Mouse (Mus musculus) c-Kit-positive CD71-positive TER-119-negative erythroid progenitor cells, embryonic 14.5 days (primary cell): ENCODE data around the gene Ctsd.
A peak's percentile ranks its signal among the peaks of the same experiment; 100 is the strongest.
"Not testable (repeated sequence)": the region's sequence is repeated elsewhere in the genome, so short reads cannot be mapped to it uniquely, and the experiment has no call there.

Source experiments
- DNase-seq: peaks from one replicate; pipeline ENCODE4 v3.0.0-alpha.2; 2013; ENCODE audit warnings: low read depth

The Ctsd gene

DNA sequence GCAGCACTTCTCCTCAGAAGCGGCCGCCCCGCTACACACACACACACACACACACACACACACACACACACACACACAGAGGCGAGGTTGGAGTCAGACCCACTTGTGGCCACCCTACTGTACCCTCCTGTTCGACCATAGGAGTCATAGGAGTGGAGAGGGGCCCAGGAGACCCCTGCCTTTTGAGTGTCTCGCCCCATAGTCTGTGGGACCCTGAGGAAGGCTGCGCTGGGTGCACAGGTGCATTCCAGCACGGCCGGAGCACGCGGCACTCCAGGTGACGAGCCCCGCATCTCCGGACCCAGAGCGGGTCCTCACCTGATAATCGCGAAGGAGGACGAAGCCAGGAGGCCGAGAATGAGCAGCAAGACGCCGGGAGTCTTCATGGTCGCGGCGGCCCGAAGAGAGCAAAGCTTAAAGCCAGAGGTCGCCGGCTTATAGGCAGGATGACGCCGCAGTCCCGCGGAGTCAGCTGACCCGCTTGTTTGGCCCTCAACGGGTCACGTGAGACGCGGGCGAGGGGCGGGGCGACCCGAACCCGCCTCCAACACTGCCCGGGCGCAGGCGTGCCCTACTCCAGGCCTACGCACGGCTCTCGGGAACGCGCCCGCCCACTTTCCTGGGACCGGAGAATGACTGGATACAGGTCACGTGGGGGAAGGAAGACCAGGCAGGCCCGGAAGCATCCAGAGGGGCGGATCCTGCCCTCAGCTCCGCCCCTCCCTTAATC is at the start of gene Ctsd:
TSS of gene Ctsd (minus strand) at position 620 of the 730 bp plus-strand sequence.
- peak; percentile 92 for DNase-seq

DNA sequence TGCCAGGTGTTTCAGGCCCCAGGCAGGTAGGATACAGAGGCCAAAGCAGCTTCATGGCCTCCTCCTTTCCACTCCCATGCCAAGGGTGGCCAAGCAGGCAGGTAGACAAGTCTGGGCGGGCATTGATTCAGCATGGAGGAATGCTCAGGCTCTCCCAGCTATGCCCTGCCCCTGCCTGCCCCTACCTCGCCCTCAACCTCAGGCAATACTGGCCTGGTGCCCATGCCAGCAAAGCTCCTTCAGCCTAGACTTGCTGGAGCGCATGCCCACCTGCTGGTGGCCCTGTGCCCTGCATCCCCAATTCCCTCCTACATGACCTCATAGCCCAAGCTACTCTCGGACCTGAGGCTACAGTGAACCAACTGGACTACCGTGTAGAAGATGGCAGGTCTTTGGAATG is 49.5 kb upstream of the Ctsd start:
- no peak for DNase-seq

DNA sequence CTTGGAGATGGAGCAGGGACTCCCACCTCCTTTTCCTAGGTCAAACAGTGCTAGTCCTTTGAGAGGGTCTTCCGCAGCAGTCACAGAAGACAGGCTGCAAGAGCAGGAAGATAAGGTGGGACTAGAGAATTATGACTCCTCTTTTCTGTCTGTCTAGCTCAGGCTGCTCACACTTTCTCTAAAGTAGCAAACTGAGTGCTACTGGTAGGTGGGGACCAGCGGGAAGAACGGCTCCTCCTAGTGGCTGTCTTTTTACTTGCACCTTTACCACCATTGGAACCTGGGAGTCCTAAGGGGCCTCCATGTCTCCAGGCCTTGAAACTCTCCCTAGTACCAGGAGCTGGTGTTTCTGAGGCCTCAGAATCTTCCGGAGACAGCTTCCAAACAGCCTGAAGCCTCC is 47.7 kb upstream of the Ctsd start:
- DNase-seq = peak; percentile 63

DNA sequence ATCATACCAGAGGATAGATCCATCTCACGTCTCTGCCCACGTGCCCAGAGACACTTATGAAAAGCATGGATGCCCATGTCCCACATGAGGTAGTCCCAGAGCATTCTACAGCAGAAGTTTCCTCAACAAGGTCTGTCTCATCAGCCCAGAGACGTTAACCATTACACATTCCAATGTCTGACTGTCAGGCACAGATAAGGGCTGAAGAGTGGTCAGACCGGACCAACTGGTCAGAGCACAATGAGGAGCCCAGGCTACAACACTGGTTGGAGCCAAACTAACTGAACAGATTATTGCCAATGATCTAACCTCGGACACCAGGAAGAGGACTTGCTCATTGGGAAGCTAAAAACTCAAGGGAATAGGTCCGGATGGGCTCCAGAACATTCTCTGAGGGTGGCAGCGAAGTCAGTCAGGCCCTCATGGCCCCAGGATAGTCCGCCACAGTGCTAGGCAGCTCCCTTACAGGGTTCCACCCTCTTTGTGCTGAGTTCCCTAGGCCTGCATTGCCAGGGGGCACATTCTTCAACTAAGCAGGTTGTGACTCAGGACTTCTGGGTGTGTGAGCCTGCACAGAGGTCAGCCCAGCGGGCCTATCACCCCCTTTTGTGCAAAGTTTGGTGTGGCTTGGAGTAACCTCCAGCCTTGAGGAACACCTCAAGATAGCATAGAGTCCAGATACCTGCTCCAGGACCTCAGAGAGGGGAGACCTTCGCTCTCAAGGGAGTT is 46.5 kb upstream of the Ctsd start, which contains the start of gene Syt8:
TSS of gene Syt8 (plus strand) at position 714 of the 729 bp plus-strand sequence.
- no peak for DNase-seq

DNA sequence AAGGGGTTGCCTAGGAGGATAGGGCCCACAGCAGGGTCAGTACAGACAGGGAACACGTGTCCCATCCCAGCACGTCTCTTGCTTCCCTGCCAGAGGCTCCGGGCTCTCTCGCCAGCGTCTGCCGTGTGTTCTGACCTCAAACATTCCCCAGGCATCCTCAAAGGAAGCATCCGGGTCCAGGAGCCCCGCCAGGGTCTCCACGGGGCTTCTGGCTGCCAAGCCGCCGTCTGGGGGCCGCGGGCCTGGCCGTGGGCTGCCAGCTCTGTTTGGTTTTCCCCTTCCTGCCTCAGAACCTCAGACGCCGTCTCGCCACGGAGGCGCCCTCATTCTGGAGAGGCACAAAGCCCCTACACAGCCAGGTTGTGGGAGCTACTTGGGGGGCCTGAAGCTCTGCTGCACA is 45.8 kb upstream of the Ctsd start:
- no peak for DNase-seq

DNA sequence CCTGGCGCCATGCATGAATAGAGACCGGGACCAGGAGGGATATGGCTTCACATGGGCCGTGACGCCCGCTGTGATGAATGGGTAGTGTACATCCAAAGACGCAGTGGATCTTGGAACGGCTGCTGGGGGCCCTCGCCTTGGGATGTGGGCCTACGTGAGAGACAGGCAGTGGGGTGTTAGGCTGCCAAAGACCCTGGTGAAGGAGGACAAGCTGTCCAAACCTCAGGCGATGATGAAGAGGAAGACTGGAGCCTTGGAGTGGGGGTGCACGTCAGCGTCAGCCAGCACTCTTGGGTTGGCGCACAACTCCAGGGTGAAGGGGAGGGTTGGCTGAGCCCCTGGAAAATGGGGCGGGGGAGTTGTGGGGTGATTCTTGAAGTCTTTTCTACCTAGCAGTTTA is 43.3 kb upstream of the Ctsd start:
- DNase-seq = no peak

DNA sequence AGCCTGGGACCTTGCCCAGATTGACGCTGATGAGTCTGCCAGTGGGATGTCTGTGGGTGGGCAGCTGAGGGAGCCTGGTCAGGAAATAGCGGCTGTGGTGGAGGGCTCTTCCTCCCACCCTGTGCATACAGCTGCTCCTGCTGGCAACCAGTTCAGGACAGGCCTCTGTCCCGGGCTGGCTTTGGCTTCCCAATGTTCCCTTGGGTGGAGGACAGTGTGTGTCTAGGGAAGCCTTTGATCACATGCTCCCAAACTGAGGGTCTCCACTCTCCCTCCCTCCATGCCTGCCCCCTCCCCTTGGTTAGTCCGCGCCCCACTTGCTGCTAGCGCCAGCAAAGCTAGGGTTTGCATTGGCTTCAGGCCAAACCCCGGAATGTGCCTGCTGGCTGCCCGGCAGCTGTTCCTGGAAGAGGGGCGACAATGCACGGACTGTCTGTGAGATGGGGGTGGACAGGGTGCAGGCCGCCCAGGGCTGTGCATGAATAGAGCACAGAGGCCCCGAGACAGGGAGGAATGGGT is 42.4 kb upstream of the Ctsd start:
- no peak for DNase-seq

DNA sequence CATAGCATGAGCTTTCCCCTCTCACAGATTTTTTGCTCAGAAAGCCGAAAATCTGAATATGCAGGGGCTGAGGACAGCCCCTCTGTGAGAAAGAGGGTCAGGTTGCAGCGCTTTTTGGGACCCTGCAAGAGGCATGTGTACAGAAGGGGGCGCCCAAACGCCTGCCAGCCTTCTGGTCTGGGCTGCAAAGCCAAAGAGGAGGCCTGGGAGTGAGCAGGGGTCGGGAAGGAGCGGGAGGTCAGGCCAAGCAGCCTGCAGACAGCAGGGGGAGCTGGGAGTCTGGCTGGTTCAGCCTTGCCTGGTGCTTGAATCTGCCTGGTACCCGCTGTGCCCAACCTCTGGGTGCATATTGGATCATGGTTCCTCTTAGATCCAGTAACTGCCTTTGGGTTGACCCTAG is 40.4 kb upstream of the Ctsd start:
- DNase-seq = no peak

DNA sequence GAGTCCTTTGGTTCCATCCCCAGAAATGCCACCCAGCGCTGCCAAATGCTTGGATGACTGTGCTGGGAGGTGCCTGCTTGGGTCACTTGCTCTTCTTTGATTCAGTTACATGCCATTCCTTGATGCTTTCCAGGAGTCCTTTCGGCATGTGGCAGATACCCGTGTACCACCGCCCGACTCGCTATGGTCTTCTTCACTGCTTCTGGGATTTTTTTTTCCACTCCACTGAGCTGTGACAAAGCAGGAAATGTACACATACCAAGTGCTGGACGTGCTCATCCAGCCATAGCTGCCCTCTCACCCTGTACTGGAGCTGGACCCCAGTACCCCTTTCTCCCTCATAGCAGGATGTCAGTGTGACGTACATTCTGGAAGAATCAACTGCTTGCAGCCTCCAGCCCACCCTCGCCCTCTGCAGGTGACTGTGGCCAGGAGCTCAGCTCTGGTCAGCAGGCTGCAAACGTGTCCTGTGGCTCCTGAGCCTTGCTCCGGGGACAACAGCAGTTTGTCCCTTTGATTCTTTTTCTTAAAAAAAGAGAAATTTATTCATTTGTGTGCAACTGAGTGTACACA is 37.9 kb upstream of the Ctsd start:
- no peak for DNase-seq

DNA sequence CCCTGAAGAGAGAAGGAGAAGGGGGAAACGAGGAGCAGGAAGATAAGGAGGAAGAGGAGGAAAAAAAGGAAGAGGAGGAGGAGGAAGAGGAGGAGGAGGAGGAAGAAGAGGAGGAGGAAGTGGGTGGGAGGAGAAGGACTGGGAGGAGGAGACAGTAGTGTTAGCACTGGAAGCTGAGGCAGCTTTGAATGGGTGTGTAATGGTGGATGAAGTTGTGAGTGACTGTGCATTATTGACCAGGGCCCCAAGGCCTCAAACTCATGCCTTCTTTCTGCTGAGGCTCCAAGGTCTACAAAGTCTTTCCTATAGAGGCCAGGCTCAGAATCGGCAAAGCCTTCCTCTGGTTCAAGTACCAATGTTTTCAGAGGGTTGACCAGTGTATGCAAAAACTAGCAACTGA is 34.0 kb upstream of the Ctsd start:
- no peak for DNase-seq

DNA sequence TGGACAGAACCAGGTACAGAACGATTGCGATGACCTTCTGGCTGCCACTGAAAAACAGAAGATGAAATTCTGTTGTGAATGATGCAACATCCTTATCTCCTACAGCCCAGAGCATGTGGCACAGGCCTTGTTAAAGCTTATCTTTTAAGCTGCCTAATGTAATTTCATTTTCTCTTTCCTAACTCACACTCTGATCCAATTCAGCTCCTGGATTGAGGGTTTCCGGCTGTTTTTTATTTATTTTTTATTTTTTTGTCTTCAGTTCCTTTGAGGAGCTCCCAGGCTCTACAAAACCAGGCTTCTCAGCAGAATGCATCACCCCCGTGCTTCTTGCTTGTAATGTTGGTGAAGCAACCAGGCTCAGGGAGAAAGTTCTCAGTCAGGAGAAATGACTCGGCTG is 32.0 kb upstream of the Ctsd start:
- peak; percentile 44 for DNase-seq

DNA sequence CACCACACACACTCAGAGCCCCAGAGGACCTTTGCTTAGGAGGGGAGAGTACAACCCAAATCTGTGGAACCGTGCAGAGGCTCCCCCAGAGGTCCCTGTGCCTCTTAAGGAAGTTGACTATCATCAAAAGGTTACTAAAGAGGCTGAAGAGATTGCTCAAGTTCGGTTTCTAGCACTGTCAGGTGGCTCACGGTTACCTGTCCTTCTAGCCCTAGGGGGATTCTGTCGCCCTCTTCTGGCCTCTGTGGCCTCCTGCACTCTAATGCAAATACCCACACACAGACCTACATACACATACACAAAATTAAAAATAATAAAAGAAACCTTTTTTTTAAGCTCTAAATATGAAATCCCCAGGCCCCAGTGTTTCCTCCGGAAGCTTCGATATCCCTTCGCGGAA is 30.8 kb upstream of the Ctsd start:
- DNase-seq = no peak

DNA sequence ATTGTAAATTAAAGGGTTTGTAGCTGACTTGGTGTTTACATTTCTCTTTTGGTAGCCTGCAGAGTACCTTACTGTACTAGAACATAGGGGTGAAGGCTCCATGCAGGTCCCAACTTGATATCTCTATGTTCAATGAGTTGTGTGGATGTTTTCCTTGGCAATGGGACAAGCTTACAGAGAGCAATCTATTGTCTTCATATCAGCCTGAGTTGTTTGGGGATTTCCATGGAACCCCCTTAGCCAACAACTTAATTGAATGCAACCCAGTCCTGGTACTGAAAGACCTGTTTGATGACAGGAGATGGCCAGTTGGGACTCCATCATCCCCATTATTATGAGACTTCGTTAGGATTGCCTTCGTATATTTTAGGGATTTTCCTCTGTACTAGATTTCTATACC is 30.2 kb upstream of the Ctsd start:
- DNase-seq = no peak

DNA sequence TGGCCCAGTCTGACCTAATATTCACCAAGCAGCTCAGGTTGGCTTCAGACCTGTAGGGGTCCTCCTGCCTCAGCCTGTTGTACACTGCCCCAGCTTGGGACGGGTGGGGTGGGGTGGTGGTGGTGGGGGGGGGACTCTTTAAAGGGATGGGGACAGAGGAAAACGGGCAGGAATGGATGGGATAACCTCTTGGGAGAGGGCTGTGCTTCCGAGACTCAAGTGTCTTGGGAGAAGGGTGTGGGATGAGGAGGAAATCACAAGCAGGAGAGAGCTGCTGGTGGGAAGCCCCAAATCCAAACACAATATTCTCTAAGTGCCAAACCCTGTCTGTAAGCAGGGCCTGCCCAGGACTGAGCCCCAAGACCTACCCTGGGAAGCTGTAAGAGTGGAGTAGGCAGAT is 28.4 kb upstream of the Ctsd start:
- DNase-seq = no peak

DNA sequence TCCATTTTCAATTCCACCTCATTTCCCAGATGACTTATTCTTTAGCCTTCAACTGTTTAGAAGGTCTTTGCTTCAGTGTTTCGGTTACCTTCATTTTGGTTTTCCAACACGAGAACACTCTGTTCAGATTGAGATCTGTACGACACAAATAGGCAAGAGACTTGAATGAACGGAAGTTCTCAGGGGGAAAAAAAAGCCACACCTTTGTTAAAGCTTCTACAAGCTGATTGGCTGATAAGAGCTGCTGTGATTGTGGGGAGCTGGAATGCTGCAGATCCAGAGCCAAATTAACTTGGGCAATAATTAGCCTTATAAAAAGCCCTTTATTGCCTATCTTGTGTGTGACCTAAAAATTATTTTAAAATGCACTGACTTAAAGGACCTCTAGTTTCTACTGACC is 27.5 kb upstream of the Ctsd start:
- DNase-seq = no peak

DNA sequence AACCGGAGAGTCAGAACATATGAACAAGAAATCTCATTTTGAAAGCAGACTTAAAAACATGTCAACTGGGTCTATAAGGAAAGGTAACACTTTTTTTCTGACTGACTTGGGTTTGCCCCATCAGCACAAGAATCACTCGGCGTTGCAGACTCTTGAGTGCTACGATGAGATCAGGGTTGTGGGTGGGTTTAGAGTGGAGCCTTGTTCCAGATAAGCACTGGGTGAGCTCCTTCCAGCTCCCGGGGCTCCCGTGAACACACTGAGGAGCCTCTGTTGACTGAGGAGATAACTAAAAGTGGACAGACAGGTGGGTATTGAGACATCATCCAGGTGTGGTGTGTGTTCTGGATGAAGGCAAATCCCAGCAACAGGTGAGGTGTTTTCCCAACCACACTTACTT is 25.4 kb upstream of the Ctsd start:
- no peak for DNase-seq

DNA sequence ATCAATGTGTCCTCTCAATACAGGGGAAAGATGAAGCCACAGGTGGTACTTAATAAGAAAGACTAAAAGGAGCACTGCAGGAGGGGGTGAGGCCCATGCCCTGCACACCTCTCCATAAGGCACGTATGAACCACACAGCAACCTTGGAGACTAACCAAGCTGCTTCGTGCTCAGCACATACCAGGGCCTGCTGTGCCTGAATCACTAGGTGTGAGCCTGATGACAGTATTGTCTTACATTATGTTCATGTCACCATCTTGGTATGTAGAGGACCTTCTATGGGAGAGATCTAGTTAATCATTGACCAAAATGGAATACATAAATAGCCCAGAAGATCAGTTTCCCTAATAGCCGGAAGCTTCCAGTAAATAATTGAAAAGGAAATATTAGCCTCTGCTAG is 21.8 kb upstream of the Ctsd start:
- no peak for DNase-seq

DNA sequence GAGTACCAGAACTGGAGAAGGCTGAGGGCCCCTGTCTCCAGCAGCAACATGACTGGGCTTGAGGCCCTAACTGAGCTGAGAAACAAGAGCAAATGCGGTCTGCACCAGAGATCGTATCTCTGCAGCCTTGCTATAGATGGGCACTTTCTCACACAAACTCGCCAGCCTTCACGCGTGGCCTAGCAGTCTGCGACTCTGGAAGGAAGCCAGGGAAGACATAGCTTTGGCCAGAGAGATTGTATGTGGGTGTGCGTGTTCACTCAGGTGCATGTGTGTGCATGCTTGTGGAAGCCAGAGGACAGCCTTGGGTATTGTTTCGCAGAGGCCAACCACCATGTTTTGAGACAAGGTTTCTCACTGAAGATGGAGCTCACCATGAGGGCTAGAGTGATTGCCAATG is 20.8 kb upstream of the Ctsd start:
- no peak for DNase-seq

DNA sequence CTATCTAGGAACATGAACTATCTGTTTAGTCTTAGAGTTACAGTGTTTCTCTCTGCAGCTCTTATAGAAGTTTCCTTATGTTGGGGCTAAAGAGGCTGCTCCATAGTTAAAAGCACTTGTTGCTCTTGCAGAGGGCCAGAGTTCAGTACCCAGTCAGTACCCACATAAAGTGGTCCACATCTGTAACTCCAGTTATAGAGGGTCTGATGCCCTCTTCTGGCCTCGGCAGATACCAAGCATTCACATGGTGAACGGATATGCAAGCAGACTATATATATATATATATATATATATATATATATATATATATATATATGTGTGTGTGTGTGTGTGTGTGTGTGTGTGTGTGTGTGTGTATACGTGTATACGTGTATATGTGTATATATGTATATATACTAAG is 20.1 kb upstream of the Ctsd start:
- DNase-seq = no peak

DNA sequence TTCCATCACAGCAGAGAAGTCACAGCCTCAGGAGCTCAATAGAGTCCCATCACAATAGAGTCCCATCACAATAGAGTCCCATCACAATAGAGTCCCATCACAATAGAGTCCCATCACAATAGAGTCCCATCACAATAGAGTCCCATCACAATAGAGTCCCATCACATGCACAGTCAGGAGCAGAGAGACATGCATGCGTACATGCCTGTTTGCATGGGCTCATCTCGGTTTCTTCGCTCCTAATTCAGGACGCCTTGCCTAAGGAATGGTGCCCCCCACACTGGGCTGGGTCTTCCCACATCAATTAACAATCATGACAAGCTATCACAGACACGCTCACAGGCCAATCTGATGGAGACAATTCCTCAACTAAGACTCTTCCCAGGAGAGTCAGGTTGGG is 17.3 kb upstream of the Ctsd start:
- DNase-seq = not testable (repeated sequence)

DNA sequence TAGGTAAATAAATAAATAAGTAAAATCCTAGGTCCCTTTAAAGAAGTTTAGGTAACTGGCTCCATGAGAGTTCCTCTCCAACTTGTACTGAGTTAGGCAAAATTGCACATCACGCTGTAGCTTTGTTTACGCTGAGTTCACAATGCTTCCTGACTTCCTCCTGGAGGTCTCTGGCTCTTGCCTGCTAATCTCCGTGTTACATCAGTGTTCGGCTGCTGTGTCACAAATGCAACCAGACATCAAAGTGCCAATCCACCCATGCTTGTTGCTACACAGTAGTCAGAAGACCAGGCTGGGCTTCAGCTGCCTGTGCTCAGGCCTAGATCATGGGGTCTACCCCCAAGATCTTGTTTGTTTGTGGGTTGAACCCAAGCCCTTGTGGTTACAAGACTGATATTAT is 15.8 kb upstream of the Ctsd start:
- DNase-seq = no peak

DNA sequence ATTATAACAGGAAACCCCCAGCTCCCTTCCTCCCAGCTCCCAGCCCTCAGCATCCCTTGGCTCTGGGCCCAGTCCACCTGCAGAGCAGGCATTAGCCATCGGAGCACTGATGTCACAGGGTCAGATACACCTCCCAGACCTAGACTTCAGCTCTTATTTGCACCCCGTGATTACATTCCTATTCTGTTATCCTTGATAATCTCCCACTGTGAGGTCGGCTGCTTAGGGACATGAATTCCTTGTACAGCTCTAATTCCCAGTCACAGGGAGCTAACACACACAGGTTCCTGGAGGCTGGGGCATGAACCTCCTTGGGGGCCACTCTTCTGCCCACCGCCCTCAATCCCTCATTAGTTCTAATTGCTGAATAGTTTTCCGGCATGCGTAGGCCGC is 12.9 kb upstream of the Ctsd start:
- no peak for DNase-seq

DNA sequence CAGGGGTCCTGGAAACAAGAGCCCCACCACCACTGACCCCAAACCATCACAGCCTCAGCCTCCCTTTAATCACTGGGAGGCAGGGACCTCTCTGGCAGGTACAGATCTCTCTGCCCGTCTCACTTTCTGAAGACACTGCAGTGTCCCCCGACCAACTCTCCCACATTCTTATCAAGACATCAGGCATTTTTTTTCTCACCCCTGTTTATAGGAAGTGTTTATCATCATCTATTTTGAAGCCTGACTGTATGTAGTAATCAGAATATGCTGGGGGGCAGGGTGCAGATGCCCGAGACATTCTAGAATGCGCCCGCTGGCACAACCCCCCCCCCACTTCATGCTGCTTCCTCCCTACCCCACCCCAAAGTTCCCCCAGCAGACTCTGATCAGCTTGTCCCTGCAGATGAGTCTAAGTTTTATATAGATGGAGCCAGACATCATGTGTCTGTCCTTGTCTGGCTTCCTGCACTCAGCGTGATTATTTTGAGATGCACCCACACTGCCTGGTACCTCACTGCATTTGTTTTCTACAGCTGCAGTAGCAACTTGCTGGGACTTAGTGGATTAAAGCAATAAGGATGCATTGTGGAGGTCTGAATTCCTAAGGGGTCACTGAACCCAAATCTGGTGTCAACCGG is 12.4 kb upstream of the Ctsd start:
- no peak for DNase-seq
